ENCODE assay signal across 38 mouse cellular contexts in the genomic region with DNA sequence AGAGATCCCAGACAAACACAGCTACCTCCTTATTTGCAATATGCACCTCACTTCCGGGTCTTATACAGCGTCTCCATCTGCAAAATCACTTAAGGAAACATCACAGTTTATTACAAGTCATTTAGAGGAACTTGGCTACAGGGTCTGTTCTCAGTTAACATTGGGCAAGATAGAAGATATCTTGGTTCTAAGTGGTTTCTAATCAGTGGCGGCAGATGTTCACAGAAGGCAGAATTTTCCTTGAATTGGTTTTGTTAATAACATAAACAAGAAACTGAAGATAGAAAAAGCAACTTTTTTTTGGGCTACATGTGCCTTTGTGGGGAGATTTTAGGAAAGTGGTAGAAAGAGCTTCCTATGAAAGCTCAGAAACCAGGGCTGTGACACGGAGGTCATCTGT. TPM values are rescaled to one million over a fixed set of nuclear protein-coding genes. Genes with fewer than 3 reads are reported as not detected.
"Had no signal": no experiment of that assay in that cellular context is flagged by ENCODE, and none has a peak within 500 bp of the region (broad histone marks: within the 10 kb centered on the region; RNA-seq: fewer than 3 reads in every experiment).

No protein-coding gene starts in this region.

- H3K9ac ChIP-seq: limb, embryonic 12.5 days; limb, embryonic 13.5 days; limb, embryonic 15.5 days; liver, embryonic 13.5 days; liver, embryonic 14.5 days; liver, embryonic 15.5 days; liver, postnatal 0 days; lung, embryonic 14.5 days; lung, embryonic 15.5 days; midbrain, embryonic 12.5 days; midbrain, embryonic 13.5 days; midbrain, embryonic 15.5 days; neural tube, embryonic 12.5 days had no signal

- H3K4me2 ChIP-seq: limb, embryonic 12.5 days; limb, embryonic 13.5 days; limb, embryonic 15.5 days; liver, embryonic 11.5 days; liver, embryonic 13.5 days; liver, embryonic 15.5 days; lung, embryonic 14.5 days; lung, embryonic 15.5 days; midbrain, embryonic 11.5 days; midbrain, embryonic 12.5 days; midbrain, embryonic 13.5 days; midbrain, embryonic 15.5 days; neural tube, embryonic 12.5 days had no signal

- H3K27me3 ChIP-seq: limb, embryonic 12.5 days; limb, embryonic 13.5 days; limb, embryonic 15.5 days; liver, embryonic 13.5 days; liver, embryonic 15.5 days; lung, embryonic 15.5 days; megakaryocyte, embryonic 14.5 days; midbrain, embryonic 12.5 days; midbrain, embryonic 13.5 days; midbrain, embryonic 15.5 days; neural tube, embryonic 12.5 days had no signal

- H3K4me3 ChIP-seq: left cerebral cortex, adult 2 months; limb, embryonic 10.5 days; limb, embryonic 12.5 days; limb, embryonic 13.5 days; limb, embryonic 15.5 days; liver, embryonic 13.5 days; liver, embryonic 15.5 days; lung, embryonic 15.5 days; megakaryocyte, embryonic 14.5 days; midbrain, embryonic 10.5 days; midbrain, embryonic 12.5 days; midbrain, embryonic 13.5 days; midbrain, embryonic 15.5 days; myocyte; neural tube, embryonic 12.5 days had no signal

- H3K36me3 ChIP-seq: limb, embryonic 10.5 days; limb, embryonic 12.5 days; limb, embryonic 13.5 days; limb, embryonic 15.5 days; liver, embryonic 13.5 days; liver, embryonic 15.5 days; lung, embryonic 15.5 days; midbrain, embryonic 10.5 days; midbrain, embryonic 12.5 days; midbrain, embryonic 13.5 days; midbrain, embryonic 15.5 days; neural tube, embryonic 12.5 days had no signal

- ATAC-seq: liver, postnatal 0 days; lung, postnatal 0 days; midbrain, embryonic 13.5 days; midbrain, embryonic 15.5 days; midbrain, embryonic 16.5 days had no signal

- H3K9me3 ChIP-seq: limb, embryonic 10.5 days; limb, embryonic 12.5 days; limb, embryonic 13.5 days; limb, embryonic 15.5 days; liver, embryonic 13.5 days; liver, embryonic 15.5 days; lung, embryonic 15.5 days; midbrain, embryonic 10.5 days; midbrain, embryonic 12.5 days; midbrain, embryonic 13.5 days; midbrain, embryonic 15.5 days; neural tube, embryonic 12.5 days had no signal

- H3K27ac ChIP-seq: left cerebral cortex, adult 2 months; limb, embryonic 10.5 days; limb, embryonic 12.5 days; limb, embryonic 13.5 days; limb, embryonic 15.5 days; liver, embryonic 13.5 days; liver, embryonic 14.5 days; liver, embryonic 15.5 days; lung, embryonic 15.5 days; macrophage; midbrain, embryonic 10.5 days; midbrain, embryonic 12.5 days; midbrain, embryonic 13.5 days; midbrain, embryonic 15.5 days; neural tube, embryonic 12.5 days had no signal

- DNase-seq: left cerebral cortex, postnatal 4 days; liver, embryonic 13.5 days; liver, postnatal 0 days; lung, adult 18-20 months; lung, embryonic 14.5 days; lung, postnatal 10 days; lung, postnatal 14 days; lung, postnatal 36 days; lung, postnatal 4 days; midbrain, embryonic 14.5 days had no signal

- H3K4me1 ChIP-seq: limb, embryonic 10.5 days; limb, embryonic 12.5 days; limb, embryonic 13.5 days; limb, embryonic 15.5 days; liver, embryonic 13.5 days; liver, embryonic 15.5 days; lung, embryonic 15.5 days; megakaryocyte, embryonic 14.5 days; midbrain, embryonic 10.5 days; midbrain, embryonic 12.5 days; midbrain, embryonic 13.5 days; midbrain, embryonic 15.5 days; neural tube, embryonic 12.5 days had no signal

RNA-seq across cellular contexts. Expression of gene Gpr139, which starts 38.3 kb away (rescaled TPM):
- total RNA-seq: liver, adult 2 months; megakaryocyte progenitor cell, adult 5-6 weeks; megakaryocyte, adult 5-6 weeks; megakaryocyte-erythroid progenitor cell, adult 5-6 weeks; monocyte, adult 5-6 weeks had no signal
- polyA plus RNA-seq: limb, embryonic 10.5 days; limb, embryonic 11.5 days; limb, embryonic 12.5 days; limb, embryonic 13.5 days; limb, embryonic 15.5 days; liver, embryonic 11.5 days; liver, embryonic 13.5 days; liver, embryonic 14.5 days; liver, embryonic 15.5 days; liver, embryonic 16.5 days; liver, postnatal 0 days; lung, embryonic 14.5 days; lung, embryonic 16.5 days; lung, postnatal 0 days; macrophage; myocyte had no signal
